Comparison of ENCODE assay signal across 24 mouse cellular contexts in the genomic region with DNA sequence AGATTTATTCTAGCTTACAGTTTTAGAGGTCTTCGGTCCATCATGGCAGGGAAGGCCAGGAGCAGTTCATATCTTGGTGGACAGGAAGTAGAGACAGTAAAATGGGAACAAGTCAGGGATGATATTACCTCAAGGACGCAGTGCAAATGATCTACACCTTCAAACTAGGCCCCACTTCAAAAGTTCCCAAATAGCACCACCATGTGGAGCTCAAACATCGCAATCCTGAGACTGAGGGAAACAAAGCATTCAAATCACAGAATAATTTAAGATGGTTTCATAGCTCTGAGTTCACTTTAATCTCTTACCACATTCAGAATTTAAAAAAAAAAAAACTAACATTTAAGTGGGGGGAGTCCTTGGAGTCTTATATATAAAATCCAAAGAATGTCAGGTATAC. TPM values are rescaled to one million over a fixed set of nuclear protein-coding genes. Genes with fewer than 3 reads are reported as not detected.
"Had no signal": no experiment of that assay in that cellular context is flagged by ENCODE, and none has a peak within 500 bp of the region (broad histone marks: within the 10 kb centered on the region; RNA-seq: fewer than 3 reads in every experiment).

No protein-coding gene starts in this region.

- H3K4me3 ChIP-seq: liver, embryonic 13.5 days; midbrain, embryonic 12.5 days; midbrain, embryonic 15.5 days; neural tube, embryonic 12.5 days; neural tube, embryonic 15.5 days had no signal

- H3K27ac ChIP-seq: liver, embryonic 13.5 days; midbrain, embryonic 12.5 days; midbrain, embryonic 15.5 days; neural tube, embryonic 12.5 days; neural tube, embryonic 15.5 days; stomach, postnatal 0 days had no signal

- H3K9ac ChIP-seq: liver, embryonic 13.5 days; midbrain, embryonic 12.5 days; midbrain, embryonic 15.5 days; neural tube, embryonic 12.5 days; neural tube, embryonic 15.5 days had no signal

- H3K4me2 ChIP-seq: liver, embryonic 13.5 days; midbrain, embryonic 12.5 days; midbrain, embryonic 15.5 days; neural tube, embryonic 12.5 days; neural tube, embryonic 15.5 days had no signal

- H3K4me1 ChIP-seq: liver, embryonic 13.5 days; midbrain, embryonic 12.5 days; midbrain, embryonic 15.5 days; neural tube, embryonic 12.5 days; neural tube, embryonic 15.5 days had no signal

- ATAC-seq: intestine, postnatal 0 days; midbrain, embryonic 15.5 days had no signal

- H3K27me3 ChIP-seq: liver, embryonic 13.5 days; midbrain, embryonic 12.5 days; midbrain, embryonic 15.5 days; neural tube, embryonic 12.5 days; neural tube, embryonic 15.5 days had no signal

- DNase-seq: kidney, adult 2 months; kidney, postnatal 25 days; liver, embryonic 13.5 days; lung, adult 2 months; lung, postnatal 14 days; lung, postnatal 4 days; right cerebral cortex, adult 18-20 months; right cerebral cortex, postnatal 14 days; right cerebral cortex, postnatal 4 days; thymus, postnatal 25 days had no signal

- H3K36me3 ChIP-seq: liver, embryonic 13.5 days; midbrain, embryonic 12.5 days; midbrain, embryonic 15.5 days; neural tube, embryonic 12.5 days; neural tube, embryonic 15.5 days had no signal

RNA-seq across cellular contexts. Expression of a gene that starts 5.0 kb away (rescaled TPM):
- polyA plus RNA-seq: intestine, postnatal 0 days; kidney, adult 2 months; kidney, embryonic 16.5 days; limb, embryonic 11.5 days; limb, embryonic 14.5 days; liver, adult 2 months; liver, embryonic 13.5 days; liver, embryonic 16.5 days; lung, adult 2 months; lung, embryonic 16.5 days; midbrain, embryonic 12.5 days; midbrain, embryonic 15.5 days; neural tube, embryonic 12.5 days; neural tube, embryonic 15.5 days; stomach, embryonic 14.5 days; stomach, postnatal 0 days; thymus, postnatal 0 days had no signal

RNA-seq across cellular contexts. Expression of a gene that starts 5.1 kb away (rescaled TPM):
- polyA plus RNA-seq: intestine, postnatal 0 days; kidney, adult 2 months; kidney, embryonic 16.5 days; limb, embryonic 11.5 days; limb, embryonic 14.5 days; liver, adult 2 months; liver, embryonic 13.5 days; liver, embryonic 16.5 days; lung, adult 2 months; lung, embryonic 16.5 days; midbrain, embryonic 12.5 days; midbrain, embryonic 15.5 days; neural tube, embryonic 12.5 days; neural tube, embryonic 15.5 days; stomach, embryonic 14.5 days; stomach, postnatal 0 days; thymus, postnatal 0 days had no signal

RNA-seq across cellular contexts. Expression of a gene that starts 18.4 kb away (rescaled TPM):
- polyA plus RNA-seq: intestine, postnatal 0 days; kidney, adult 2 months; limb, embryonic 11.5 days; limb, embryonic 14.5 days; liver, adult 2 months; liver, embryonic 13.5 days; liver, embryonic 16.5 days; lung, adult 2 months; lung, embryonic 16.5 days; midbrain, embryonic 12.5 days; midbrain, embryonic 15.5 days; neural tube, embryonic 12.5 days; neural tube, embryonic 15.5 days; stomach, embryonic 14.5 days; stomach, postnatal 0 days; thymus, postnatal 0 days had no signal
